Mouse (Mus musculus) hindbrain, embryonic 10.5 days (tissue): ENCODE measurements around the gene Ryr3. TPM values are rescaled to one million over a fixed set of nuclear protein-coding genes. Genes with fewer than 3 reads are reported as not detected.

ENCODE experiments used
- DNase-seq: peaks from one replicate; pipeline ENCODE4 v3.0.0-alpha.2; 2017; ENCODE audit warnings: low spot score
- H3K27ac ChIP-seq: fragments of 300-500 bp; sonication (generic); 2 replicates; pipeline ENCODE4 v1.5.1; 2016; ENCODE audit warnings: mild to moderate bottlenecking, moderate library complexity
- H3K27me3 ChIP-seq: fragments of 300-500 bp; sonication (generic); 2 replicates; pipeline ENCODE4 v1.6.1; 2016; ENCODE audit warnings: mild to moderate bottlenecking; ENCODE audit not compliant: poor library complexity, insufficient read depth, severe bottlenecking
- H3K36me3 ChIP-seq: fragments of 300-500 bp; sonication (generic); 2 replicates; pipeline ENCODE4 v1.6.1; 2016; ENCODE audit warnings: mild to moderate bottlenecking, moderate library complexity
- H3K4me1 ChIP-seq: fragments of 300-500 bp; sonication (generic); replicated peaks from 2 replicates; pipeline ENCODE4 v1.6.1; 2016; ENCODE audit warnings: mild to moderate bottlenecking
- H3K4me3 ChIP-seq: fragments of 300-500 bp; sonication (generic); 2 replicates; pipeline ENCODE4 v1.5.1; 2016; ENCODE audit warnings: mild to moderate bottlenecking, moderate library complexity
- H3K9me3 ChIP-seq: fragments of 300-500 bp; sonication (generic); 2 replicates; pipeline ENCODE4 v1.6.1; 2016; ENCODE audit warnings: mild to moderate bottlenecking, moderate library complexity
- WGBS: fragments of 180-500 bp; shearing (Covaris S2); methylation state at CpG from one replicate; pipeline ENCODE4 v1.1.7; 2016; 5-methylcytosine and 5-hydroxymethylcytosine counted together
- polyA plus RNA-seq: library from polyadenylated mRNA; unstranded; fragments of >200 nt; fragmentation: Nextera tagmentation; extraction: Ambion mirVana; gene quantifications from 2 replicates; pipeline ENCODE4 v1.2.1, GENCODE M21; 2016

Ryr3 gene
- polyA plus RNA-seq, 1 experiment from 2014 or later = 0.47 TPM

GRCm38 (mm10) chr2:112637206-112637605 is 579.7 kb downstream of the Ryr3 start:
- no peak for DNase-seq
- Histone ChIP-seq H3K27me3 (no peaks in the 10 kb centered on the region), H3K9me3 (no peaks in the 10 kb centered on the region), H3K4me3 (no peak overlapping the region), H3K4me1 (peaks cover 6% of the 10 kb centered on the region; the same call in 1 of the 2 replicates), H3K27ac (no peak overlapping the region), H3K36me3 (no peaks in the 10 kb centered on the region)
- WGBS = 94% methylated on average over 5 of the region's 5 CpGs

GRCm38 (mm10) chr2:112632536-112632935 is 584.4 kb downstream of the Ryr3 start:
- 0 out of 2 replicates have a peak, but pooled peaks cover 8% of the 10 kb centered on the region for H3K36me3 ChIP-seq
- H3K4me1 ChIP-seq = no peaks in the 10 kb centered on the region
- no peak overlapping the region for H3K4me3 ChIP-seq
- no peak overlapping the region for H3K27ac ChIP-seq
- DNase-seq = no peak
- H3K9me3 ChIP-seq = no peaks in the 10 kb centered on the region
- WGBS = 85% methylated on average over 9 of the region's 9 CpGs
- H3K27me3 ChIP-seq = no peaks in the 10 kb centered on the region

GRCm38 (mm10) chr2:112630669-112631068 is 586.2 kb downstream of the Ryr3 start:
- no peak for DNase-seq
- Histone ChIP-seq H3K9me3 (no peaks in the 10 kb centered on the region), H3K4me1 (no peaks in the 10 kb centered on the region), H3K4me3 (no peak overlapping the region), H3K36me3 (0 out of 2 replicates have a peak, but pooled peaks cover 8% of the 10 kb centered on the region), H3K27me3 (no peaks in the 10 kb centered on the region), H3K27ac (no peak overlapping the region)
- WGBS = 73% methylated on average over 11 of the region's 11 CpGs

GRCm38 (mm10) chr2:112625156-112625555 is 591.7 kb downstream of the Ryr3 start:
- no peak for DNase-seq
- WGBS = 88% methylated on average over 3 of the region's 3 CpGs

GRCm38 (mm10) chr2:112617206-112617605 is 599.7 kb downstream of the Ryr3 start:
- Histone ChIP-seq H3K4me3 (no peak overlapping the region), H3K27ac (no peak overlapping the region), H3K27me3 (no peaks in the 10 kb centered on the region), H3K4me1 (peaks cover 2% of the 10 kb centered on the region; the same call in 1 of the 2 replicates), H3K36me3 (no peaks in the 10 kb centered on the region), H3K9me3 (no peaks in the 10 kb centered on the region)
- WGBS = 24% methylated on average over 3 of the region's 3 CpGs
- DNase-seq = no peak

More at GRCm38 (mm10) chr2:112625156-112625555, 591.7 kb downstream of the Ryr3 start:
- no peaks in the 10 kb centered on the region for H3K9me3 ChIP-seq
- H3K27me3 ChIP-seq = no peaks in the 10 kb centered on the region
- H3K4me1 ChIP-seq = no peaks in the 10 kb centered on the region
- no peaks in the 10 kb centered on the region for H3K36me3 ChIP-seq
- H3K27ac ChIP-seq = no peak overlapping the region
- H3K4me3 ChIP-seq = no peak overlapping the region

GRCm38 (mm10) chr2:112614375-112614774 is 602.5 kb downstream of the Ryr3 start:
- Histone ChIP-seq H3K27me3 (no peaks in the 10 kb centered on the region), H3K9me3 (no peaks in the 10 kb centered on the region), H3K36me3 (no peaks in the 10 kb centered on the region), H3K4me3 (no peak overlapping the region), H3K27ac (no peak overlapping the region), H3K4me1 (peaks cover 2% of the 10 kb centered on the region; the same call in 1 of the 2 replicates)
- WGBS = 86% methylated on average over 7 of the region's 7 CpGs
- DNase-seq = no peak

- no peak for DNase-seq
- WGBS = 83% methylated on average over 3 of the region's 3 CpGs
- Histone ChIP-seq H3K4me3 (no peak overlapping the region), H3K9me3 (no peaks in the 10 kb centered on the region), H3K27ac (no peak overlapping the region), H3K4me1 (no peaks in the 10 kb centered on the region), H3K36me3 (no peaks in the 10 kb centered on the region), H3K27me3 (no peaks in the 10 kb centered on the region)
These were observed 604.3 kb downstream of the Ryr3 start for GRCm38 (mm10) chr2:112612628-112613027.

GRCm38 (mm10) chr2:112606536-112606935 is 610.4 kb downstream of the Ryr3 start:
- Histone ChIP-seq H3K9me3 (no peaks in the 10 kb centered on the region), H3K27me3 (no peaks in the 10 kb centered on the region), H3K4me3 (no peak overlapping the region), H3K4me1 (no peaks in the 10 kb centered on the region), H3K27ac (no peak overlapping the region), H3K36me3 (no peaks in the 10 kb centered on the region)
- no peak for DNase-seq
- 85% methylated on average over 3 of the region's 3 CpGs for WGBS

- WGBS = 80% methylated on average over 8 of the region's 8 CpGs
- H3K27me3 ChIP-seq = no peaks in the 10 kb centered on the region
- H3K36me3 ChIP-seq = no peaks in the 10 kb centered on the region
- no peak overlapping the region for H3K27ac ChIP-seq
- no peak for DNase-seq
- 0 out of 2 replicates have a peak, but pooled peaks cover 3% of the 10 kb centered on the region for H3K4me1 ChIP-seq
- no peak overlapping the region for H3K4me3 ChIP-seq
- no peaks in the 10 kb centered on the region for H3K9me3 ChIP-seq
These were observed 614.4 kb downstream of the Ryr3 start for GRCm38 (mm10) chr2:112602487-112602886.

- 0 out of 2 replicates have a peak, but pooled peaks cover 3% of the 10 kb centered on the region for H3K4me1 ChIP-seq
- H3K27ac ChIP-seq = no peak overlapping the region
- H3K4me3 ChIP-seq = no peak overlapping the region
- no peaks in the 10 kb centered on the region for H3K9me3 ChIP-seq
- WGBS = 44% methylated on average over 10 of the region's 10 CpGs
- H3K36me3 ChIP-seq = no peaks in the 10 kb centered on the region
- H3K27me3 ChIP-seq = no peaks in the 10 kb centered on the region
- DNase-seq = no peak
These were observed 616.7 kb downstream of the Ryr3 start for GRCm38 (mm10) chr2:112600222-112600621.

- Histone ChIP-seq H3K27ac (no peak overlapping the region), H3K27me3 (no peaks in the 10 kb centered on the region), H3K4me3 (no peak overlapping the region), H3K36me3 (no peaks in the 10 kb centered on the region), H3K4me1 (0 out of 2 replicates have a peak, but pooled peaks cover 3% of the 10 kb centered on the region), H3K9me3 (no peaks in the 10 kb centered on the region)
- no peak for DNase-seq
- 97% methylated on average over 1 of the region's 1 CpGs for WGBS
These were observed 619.8 kb downstream of the Ryr3 start for GRCm38 (mm10) chr2:112597064-112597463.

GRCm38 (mm10) chr2:112596415-112596814 is 620.5 kb downstream of the Ryr3 start:
- DNase-seq = no peak
- 84% methylated on average over 5 of the region's 5 CpGs for WGBS
- peaks cover 6% of the 10 kb centered on the region for H3K4me1 ChIP-seq
- H3K9me3 ChIP-seq = no peaks in the 10 kb centered on the region
- no peak overlapping the region for H3K27ac ChIP-seq
- no peaks in the 10 kb centered on the region for H3K36me3 ChIP-seq
- H3K4me3 ChIP-seq = no peak overlapping the region
- H3K27me3 ChIP-seq = no peaks in the 10 kb centered on the region

GRCm38 (mm10) chr2:112595807-112596206 is 621.1 kb downstream of the Ryr3 start:
- no peak for DNase-seq
- H3K9me3 ChIP-seq = no peaks in the 10 kb centered on the region
- H3K27ac ChIP-seq = no peak overlapping the region
- peaks cover 10% of the 10 kb centered on the region for H3K4me1 ChIP-seq
- H3K36me3 ChIP-seq = no peaks in the 10 kb centered on the region
- no peaks in the 10 kb centered on the region for H3K27me3 ChIP-seq
- 88% methylated on average over 3 of the region's 3 CpGs for WGBS
- H3K4me3 ChIP-seq = no peak overlapping the region

- no peak overlapping the region for H3K4me3 ChIP-seq
- WGBS = 91% methylated on average over 2 of the region's 2 CpGs
- H3K4me1 ChIP-seq = peaks cover 8% of the 10 kb centered on the region
- H3K27ac ChIP-seq = no peak overlapping the region
- H3K36me3 ChIP-seq = no peaks in the 10 kb centered on the region
- DNase-seq = no peak
- H3K27me3 ChIP-seq = no peaks in the 10 kb centered on the region
- no peaks in the 10 kb centered on the region for H3K9me3 ChIP-seq
These were observed 623.1 kb downstream of the Ryr3 start for GRCm38 (mm10) chr2:112593781-112594180.
